Mouse (Mus musculus): ENCODE measurements at regions not wholly inside any gene's neighbourhood (a gene's known extent, or its start where the extent isn't known, plus 50 kb on each side); places are given as distances from the start of the nearest gene placed in this dataset.

- peak; percentile 13 to 23 for DNase-seq (ENCODE audit: low spot score in 2 of 2)
Observed at GRCm38 (mm10) chr11:91648091-91648490, 70.7 kb upstream of the Kif2b start.

Data from layer of hippocampus, adult 8-10 months (tissue).